Mouse (Mus musculus) embryonic facial prominence, embryonic 12.5 days (tissue): ENCODE data around the gene Rft1. TPM values are rescaled to one million over a fixed set of nuclear protein-coding genes. Genes with fewer than 3 reads are reported as not detected.

Experiments
- ATAC-seq: fragments of 200-750 bp; cut with Nextera tagmentation; 2 replicates; pipeline ENCODE4 v1.8.0; 2017; ENCODE audit not compliant: insufficient number of reproducible peaks, insufficient read depth, low FRiP score, low TSS enrichment
- H3K27ac ChIP-seq: fragments of 300-500 bp; sonication (generic); 2 replicates; pipeline ENCODE4 v1.5.1; 2016; ENCODE audit warnings: mild to moderate bottlenecking
- H3K27me3 ChIP-seq: fragments of 300-500 bp; sonication (generic); 2 replicates; pipeline ENCODE4 v1.6.1; 2016; ENCODE audit warnings: mild to moderate bottlenecking, moderate library complexity
- H3K36me3 ChIP-seq: fragments of 300-500 bp; sonication (generic); 2 replicates; pipeline ENCODE4 v1.6.1; 2016; ENCODE audit warnings: mild to moderate bottlenecking
- H3K4me1 ChIP-seq: fragments of 300-500 bp; sonication (generic); 2 replicates; pipeline ENCODE4 v1.6.1; 2016
- H3K4me2 ChIP-seq: fragments of 300-500 bp; sonication (generic); replicated peaks from 2 replicates; pipeline ENCODE4 v1.6.1; 2016; ENCODE audit warnings: mild to moderate bottlenecking, moderate library complexity
- H3K4me3 ChIP-seq: fragments of 300-500 bp; sonication (generic); 2 replicates; pipeline ENCODE4 v1.5.1; 2016; ENCODE audit warnings: mild to moderate bottlenecking
- H3K9ac ChIP-seq: fragments of 300-500 bp; sonication (generic); 2 replicates; pipeline ENCODE4 v1.6.1; 2016; ENCODE audit warnings: mild to moderate bottlenecking, moderate library complexity
- H3K9me3 ChIP-seq: fragments of 300-500 bp; sonication (generic); 2 replicates; pipeline ENCODE4 v1.6.1; 2016; ENCODE audit warnings: mild to moderate bottlenecking, moderate library complexity
- WGBS: fragments of 180-500 bp; shearing (Covaris S2); methylation state at CpG from one replicate; pipeline ENCODE4 v1.1.7; 2016; 5-methylcytosine and 5-hydroxymethylcytosine counted together
- polyA plus RNA-seq: library from polyadenylated mRNA; unstranded; fragments of >200 nt; fragmentation: Nextera tagmentation; extraction: Ambion mirVana; gene quantifications from 2 replicates; pipeline ENCODE4 v1.2.1, GENCODE M21; 2016

Gene Rft1
- 19.9 and 20.0 TPM in 2 replicates for polyA plus RNA-seq

DNA sequence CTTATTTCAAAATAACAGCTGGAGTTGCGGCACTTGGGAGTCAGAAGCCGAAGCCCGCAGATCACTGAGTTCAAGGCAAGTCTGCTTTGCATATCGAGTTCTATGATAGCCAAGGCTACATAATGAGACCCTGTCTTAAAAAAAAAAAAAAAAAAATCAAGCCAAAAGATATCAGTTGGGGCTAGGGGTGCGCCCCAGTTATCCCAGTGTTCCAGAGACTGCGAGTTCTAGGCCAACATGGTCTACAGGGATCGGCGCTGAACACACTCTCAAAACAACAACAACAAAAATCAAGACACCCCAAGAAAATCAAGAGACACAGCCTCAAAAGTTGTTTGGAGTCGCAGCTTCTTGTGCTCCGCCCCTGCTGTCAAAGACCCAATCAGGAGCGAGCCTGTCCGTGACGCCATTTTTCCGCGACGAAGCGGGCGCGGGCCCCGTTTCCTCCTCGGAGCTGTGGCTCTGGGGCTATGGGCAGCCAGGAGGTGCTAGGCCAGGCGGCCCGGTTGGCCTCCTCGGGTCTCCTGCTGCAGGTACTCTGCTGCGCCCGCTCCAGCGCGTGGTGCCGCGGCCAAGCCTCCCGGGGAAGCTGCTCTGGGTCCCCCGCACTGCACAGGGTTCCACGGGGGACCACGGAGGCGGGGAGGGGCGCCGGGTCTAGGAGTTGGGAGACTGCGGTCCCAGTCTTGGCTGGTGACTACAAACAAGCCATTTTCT lies at the start of gene Rft1:
Gene Rft1 (plus strand): TSS at position 418 of the 717 bp plus-strand sequence.
- peak within 1 kb of the TSS; percentile 84 for H3K27ac ChIP-seq
- H3K9me3 ChIP-seq: no peaks in the 10 kb centered on the region
- peak within 1 kb of the TSS; percentile 97 for H3K9ac ChIP-seq
- H3K4me2 ChIP-seq: peak within 1 kb of the TSS; percentile 71
- peaks cover 9% of the 10 kb centered on the region; the same call in 1 of the 2 replicates for H3K36me3 ChIP-seq
- ATAC-seq: peak; percentile 77
- 2% methylated on average over 38 of the region's 38 CpGs for WGBS
- H3K27me3 ChIP-seq: no peaks in the 10 kb centered on the region
- H3K4me3 ChIP-seq: peak within 1 kb of the TSS; percentile 91
- H3K4me1 ChIP-seq: peaks cover 5% of the 10 kb centered on the region; the same call in 1 of the 2 replicates

DNA sequence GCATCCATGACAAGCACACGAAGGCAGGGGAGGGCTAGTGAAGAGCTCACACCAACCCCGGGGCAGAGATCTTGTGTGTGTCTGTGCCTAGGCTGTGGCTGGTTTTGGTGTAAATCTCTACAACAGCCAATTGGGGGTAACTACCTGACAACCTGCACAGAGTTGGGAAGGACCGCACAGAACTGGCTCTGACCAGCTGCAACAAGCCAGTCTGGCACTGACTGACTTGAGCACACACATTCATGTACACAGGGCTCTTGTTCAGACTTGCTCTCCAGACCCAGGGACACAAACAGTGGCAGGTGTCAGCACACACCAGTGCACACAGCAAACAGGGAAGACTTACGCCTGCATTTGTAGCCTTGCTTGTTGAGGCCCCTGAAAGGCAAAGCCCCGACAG lies 47.3 kb upstream of the Rft1 start:
- Histone ChIP-seq H3K4me2 (no peak overlapping the region), H3K27me3 (no peaks in the 10 kb centered on the region), H3K9ac (no peak overlapping the region), H3K36me3 (peaks cover 30% of the 10 kb centered on the region), H3K4me3 (no peak overlapping the region), H3K4me1 (no peaks in the 10 kb centered on the region), H3K27ac (no peak overlapping the region), H3K9me3 (no peaks in the 10 kb centered on the region)
- ATAC-seq: peak; percentile 41; the same call in 1 of the 2 replicates
- WGBS: 89% methylated on average over 5 of the region's 5 CpGs

DNA sequence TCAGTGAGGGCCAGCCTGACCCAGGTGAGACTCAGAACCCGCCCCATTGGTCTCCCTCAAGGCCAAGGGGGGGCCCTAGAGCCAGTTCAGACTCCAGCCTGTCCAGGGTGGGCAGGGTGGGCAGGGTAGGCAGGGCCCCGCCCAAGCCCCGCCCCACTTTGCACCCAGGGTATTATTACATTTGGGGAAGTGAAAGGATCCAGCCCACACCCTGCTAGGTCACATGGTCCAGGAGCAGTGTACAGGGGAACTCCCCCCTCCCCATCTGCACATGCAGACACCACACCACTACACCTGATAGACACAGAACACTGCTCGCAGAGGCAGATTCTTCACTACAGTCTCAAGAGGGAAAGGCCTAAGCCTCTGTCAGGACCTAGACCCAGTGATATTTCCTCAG lies 46.5 kb upstream of the Rft1 start:
- H3K36me3 ChIP-seq: peaks cover 27% of the 10 kb centered on the region
- no peaks in the 10 kb centered on the region for H3K4me1 ChIP-seq
- no peak overlapping the region for H3K9ac ChIP-seq
- H3K9me3 ChIP-seq: no peaks in the 10 kb centered on the region
- no peak for ATAC-seq
- no peak overlapping the region for H3K27ac ChIP-seq
- no peak overlapping the region for H3K4me2 ChIP-seq
- 88% methylated on average over 4 of the region's 4 CpGs for WGBS
- no peak overlapping the region for H3K4me3 ChIP-seq
- no peaks in the 10 kb centered on the region for H3K27me3 ChIP-seq

GRCm38 (mm10) chr14:30608176-30608575 lies 46.0 kb upstream of the Rft1 start:
- H3K4me1 ChIP-seq: no peaks in the 10 kb centered on the region
- H3K4me3 ChIP-seq: no peak overlapping the region
- WGBS: 87% methylated on average over 6 of the region's 6 CpGs
- no peak overlapping the region for H3K4me2 ChIP-seq
- ATAC-seq: no peak
- H3K9ac ChIP-seq: no peak overlapping the region
- no peaks in the 10 kb centered on the region for H3K9me3 ChIP-seq
- no peaks in the 10 kb centered on the region for H3K27me3 ChIP-seq
- peaks cover 27% of the 10 kb centered on the region for H3K36me3 ChIP-seq
- no peak overlapping the region for H3K27ac ChIP-seq

GRCm38 (mm10) chr14:30609499-30609898 lies 44.7 kb upstream of the Rft1 start:
- peaks cover 16% of the 10 kb centered on the region for H3K36me3 ChIP-seq
- no peak overlapping the region for H3K4me2 ChIP-seq
- no peaks in the 10 kb centered on the region for H3K9me3 ChIP-seq
- no peaks in the 10 kb centered on the region for H3K4me1 ChIP-seq
- WGBS: 97% methylated on average over 3 of the region's 3 CpGs
- no peak overlapping the region for H3K9ac ChIP-seq
- H3K4me3 ChIP-seq: no peak overlapping the region
- no peak for ATAC-seq
- H3K27ac ChIP-seq: no peak overlapping the region
- no peaks in the 10 kb centered on the region for H3K27me3 ChIP-seq

DNA sequence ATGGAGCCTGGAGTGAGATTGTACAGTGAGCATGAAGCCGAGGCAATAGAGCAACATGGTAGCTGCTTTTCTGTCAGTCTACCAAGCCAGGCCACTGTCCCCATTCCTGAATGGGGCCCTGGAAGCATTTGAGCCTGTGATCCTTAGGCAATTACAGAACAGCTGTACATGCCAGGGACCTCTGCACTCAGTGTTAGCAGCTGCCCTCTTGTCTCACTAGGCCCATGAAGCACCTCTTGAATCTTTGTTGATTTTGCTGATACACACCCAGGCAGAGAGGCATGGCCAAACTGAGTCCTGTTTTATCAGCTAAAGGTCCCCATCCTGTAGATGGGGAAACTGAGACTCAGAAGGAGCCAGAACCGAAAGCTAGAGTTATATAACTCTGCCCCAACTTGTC lies 43.9 kb upstream of the Rft1 start:
- Histone ChIP-seq H3K9me3 (no peaks in the 10 kb centered on the region), H3K36me3 (peaks cover 14% of the 10 kb centered on the region), H3K4me2 (no peak overlapping the region), H3K27ac (no peak overlapping the region), H3K9ac (no peak overlapping the region), H3K27me3 (no peaks in the 10 kb centered on the region), H3K4me1 (no peaks in the 10 kb centered on the region; the same call in 1 of the 2 replicates), H3K4me3 (no peak overlapping the region)
- no peak for ATAC-seq
- WGBS: 62% methylated on average over 2 of the region's 2 CpGs

GRCm38 (mm10) chr14:30610940-30611339 lies 43.2 kb upstream of the Rft1 start:
- Histone ChIP-seq H3K4me3 (no peak overlapping the region), H3K36me3 (peaks cover 9% of the 10 kb centered on the region), H3K27ac (no peak overlapping the region), H3K4me2 (no peak overlapping the region), H3K9me3 (no peaks in the 10 kb centered on the region), H3K9ac (no peak overlapping the region), H3K27me3 (no peaks in the 10 kb centered on the region), H3K4me1 (no peaks in the 10 kb centered on the region; the same call in 1 of the 2 replicates)
- 76% methylated on average over 3 of the region's 3 CpGs for WGBS
- ATAC-seq: no peak

DNA sequence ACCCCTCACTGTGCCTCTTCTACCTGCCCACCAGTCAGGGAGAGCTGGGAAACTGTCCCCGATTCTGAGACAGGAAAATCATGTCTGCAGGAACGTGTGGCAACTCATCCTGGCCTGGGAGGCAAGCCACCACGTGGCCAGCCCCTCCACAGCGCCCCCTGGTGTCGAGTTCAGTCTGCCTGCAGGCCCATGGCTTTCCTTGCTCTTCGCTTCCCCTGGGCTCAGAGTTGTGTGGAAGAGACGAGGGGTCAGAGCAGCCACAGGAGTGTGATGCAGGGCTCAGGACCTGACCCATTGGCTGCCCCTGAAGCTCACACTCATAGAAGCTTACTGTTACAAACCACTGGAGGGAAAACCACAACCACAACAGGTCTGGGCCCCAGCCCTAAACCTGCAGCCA lies 41.6 kb upstream of the Rft1 start:
- no peak for ATAC-seq
- no peak overlapping the region for H3K4me3 ChIP-seq
- peaks cover 3% of the 10 kb centered on the region; the same call in 1 of the 2 replicates for H3K36me3 ChIP-seq
- H3K4me2 ChIP-seq: no peak overlapping the region
- no peak overlapping the region for H3K27ac ChIP-seq
- no peak overlapping the region; the same call in 1 of the 2 replicates for H3K9ac ChIP-seq
- H3K4me1 ChIP-seq: no peaks in the 10 kb centered on the region; the same call in 1 of the 2 replicates
- H3K9me3 ChIP-seq: no peaks in the 10 kb centered on the region
- 23% methylated on average over 7 of the region's 7 CpGs for WGBS
- no peaks in the 10 kb centered on the region for H3K27me3 ChIP-seq

DNA sequence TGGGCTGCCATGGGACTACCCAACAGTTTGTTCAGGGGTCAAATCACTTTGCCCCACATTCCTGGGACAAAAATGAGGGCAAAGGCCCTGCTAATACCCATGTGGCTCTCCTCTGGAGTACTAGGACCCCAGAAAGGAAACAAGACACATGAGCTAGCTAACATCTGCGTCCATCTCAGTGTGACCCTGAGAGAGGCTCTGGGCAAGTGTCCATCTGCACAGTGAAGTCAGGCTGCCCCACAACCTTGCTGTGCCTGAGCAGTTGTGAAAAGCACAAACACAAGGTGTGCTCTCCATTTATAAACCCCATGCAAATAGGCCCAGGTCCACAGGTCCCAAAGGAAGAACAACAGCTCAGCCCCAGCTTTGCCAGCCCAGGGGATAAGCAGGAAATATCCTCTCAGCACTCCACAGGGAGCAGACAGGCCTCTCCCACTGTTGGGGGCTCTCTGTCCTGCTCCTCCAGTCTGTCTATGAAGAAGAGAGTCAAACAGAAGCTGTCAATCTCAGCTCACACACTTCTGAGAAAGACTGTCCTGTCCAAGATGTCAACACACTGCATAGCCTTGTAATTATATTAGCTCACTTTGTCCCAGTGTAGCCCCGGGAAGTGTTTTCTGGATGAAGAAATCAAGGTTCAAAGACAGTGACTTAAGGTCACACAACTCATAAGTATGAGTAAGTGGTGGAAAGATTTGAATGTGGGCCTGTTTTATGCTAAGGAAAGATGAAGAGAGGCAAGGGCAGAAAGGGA lies 41.0 kb upstream of the Rft1 start:
- Histone ChIP-seq H3K9ac (no peak overlapping the region), H3K36me3 (peaks cover 3% of the 10 kb centered on the region; the same call in 1 of the 2 replicates), H3K27me3 (no peaks in the 10 kb centered on the region), H3K4me2 (no peak overlapping the region), H3K27ac (no peak overlapping the region), H3K4me3 (no peak overlapping the region), H3K4me1 (no peaks in the 10 kb centered on the region; the same call in 1 of the 2 replicates), H3K9me3 (no peaks in the 10 kb centered on the region)
- no peak for ATAC-seq
- WGBS: 70% methylated on average over 2 of the region's 2 CpGs

DNA sequence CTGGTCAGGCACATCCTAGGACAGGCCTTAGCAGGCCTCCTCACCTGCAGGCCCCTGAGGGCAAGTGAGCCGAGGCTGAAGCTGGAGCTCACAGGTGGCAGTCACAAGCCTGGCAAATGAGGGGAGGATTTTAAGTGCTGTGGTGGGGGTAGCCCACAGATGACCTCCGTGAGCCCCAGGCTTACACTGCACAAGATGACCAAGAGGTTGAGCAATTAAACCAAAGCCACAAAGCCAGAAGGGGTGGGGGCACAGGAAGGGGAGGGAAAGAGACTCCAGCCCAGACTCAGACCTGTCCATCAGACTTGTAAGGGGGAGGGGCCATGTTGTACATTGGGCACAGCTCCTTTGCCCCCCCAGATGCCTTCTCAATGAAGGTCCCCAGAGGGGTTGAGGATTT lies 37.4 kb upstream of the Rft1 start:
- no peaks in the 10 kb centered on the region for H3K27me3 ChIP-seq
- no peak for ATAC-seq
- H3K4me1 ChIP-seq: no peaks in the 10 kb centered on the region; the same call in 1 of the 2 replicates
- no peak overlapping the region for H3K9ac ChIP-seq
- no peak overlapping the region for H3K4me3 ChIP-seq
- H3K9me3 ChIP-seq: no peaks in the 10 kb centered on the region
- H3K4me2 ChIP-seq: no peak overlapping the region
- 51% methylated on average over 2 of the region's 2 CpGs for WGBS
- H3K36me3 ChIP-seq: no peaks in the 10 kb centered on the region
- no peak overlapping the region for H3K27ac ChIP-seq

DNA sequence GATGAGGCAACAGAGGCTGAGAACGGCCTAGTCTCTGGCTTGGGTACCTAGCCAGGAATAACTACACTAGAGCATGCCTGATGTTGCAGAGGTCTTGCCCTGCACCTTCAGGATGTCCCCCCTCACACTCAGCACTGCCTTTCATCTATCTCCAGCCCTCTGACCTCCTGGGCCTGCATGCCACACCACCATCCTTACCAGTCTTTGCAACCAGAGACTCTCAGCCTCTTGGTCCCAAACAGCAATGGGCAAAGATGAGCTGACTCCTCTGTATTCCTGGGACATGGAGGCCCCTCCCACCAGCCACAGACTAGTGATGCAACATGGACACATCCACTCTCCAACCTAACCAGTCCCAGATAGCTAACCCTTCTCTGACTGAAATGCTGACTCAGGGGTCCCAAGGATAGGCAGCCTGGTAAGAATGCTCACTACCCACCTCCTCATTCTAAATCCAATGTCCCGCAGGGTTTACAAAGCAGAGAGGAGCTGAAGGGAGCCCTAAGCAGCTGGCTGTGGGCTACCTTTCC lies 35.3 kb upstream of the Rft1 start:
- H3K4me3 ChIP-seq: no peak overlapping the region
- whole genome bisulfite sequencing: 93% methylated on average over 2 of the region's 2 CpGs
- no peaks in the 10 kb centered on the region for H3K36me3 ChIP-seq
- ATAC-seq: no peak
- H3K9me3 ChIP-seq: no peaks in the 10 kb centered on the region
- no peaks in the 10 kb centered on the region for H3K27me3 ChIP-seq
- H3K9ac ChIP-seq: no peak overlapping the region
- no peaks in the 10 kb centered on the region; the same call in 1 of the 2 replicates for H3K4me1 ChIP-seq
- no peak overlapping the region for H3K27ac ChIP-seq
- no peak overlapping the region for H3K4me2 ChIP-seq
